Mouse (Mus musculus) right cerebral cortex, postnatal 14 days (tissue): Measurements from ENCODE around the gene Ski.
A peak's percentile ranks its signal among the peaks of the same experiment; 100 is the strongest.

Source experiments
- DNase-seq: peaks from one replicate; pipeline ENCODE4 v3.0.0; 2022

Ski gene

DNA sequence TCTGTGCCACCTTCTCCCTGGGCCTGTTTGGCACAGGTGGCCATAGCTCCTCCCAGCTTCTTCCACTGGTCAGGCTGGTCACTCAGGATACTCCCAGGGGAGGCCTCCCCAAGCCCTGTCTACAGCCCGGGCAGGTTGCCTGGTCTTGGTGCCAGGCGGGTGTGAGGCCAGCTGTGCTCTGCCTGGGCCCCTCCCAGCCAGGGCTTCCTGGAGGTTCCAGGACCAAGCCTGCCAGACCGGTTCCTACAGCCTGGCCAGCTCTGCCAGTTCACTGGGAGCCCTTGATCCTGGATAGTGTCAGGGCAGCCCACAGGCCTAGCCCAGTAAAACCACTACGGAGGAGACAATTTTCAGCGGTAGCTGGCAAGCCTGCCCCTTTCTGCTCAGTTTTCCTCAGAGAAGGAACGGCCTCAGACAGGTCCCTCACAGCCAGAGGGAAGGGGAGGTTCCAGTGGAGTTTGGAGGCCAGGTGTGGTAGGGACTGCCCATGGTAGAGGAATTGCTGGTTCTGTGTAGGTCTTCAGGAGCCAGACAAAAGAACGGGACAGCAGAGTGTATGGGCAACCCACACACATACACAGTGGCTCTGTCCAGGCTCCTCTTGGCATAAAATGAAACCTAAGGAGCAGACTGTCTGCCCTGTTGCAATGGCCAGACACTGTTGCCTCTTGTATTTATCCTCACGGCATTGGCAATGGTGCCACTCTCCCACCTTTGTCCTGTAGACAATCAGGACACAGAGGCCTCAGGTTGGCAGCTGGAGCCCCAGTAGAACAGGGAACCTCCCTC lies 73.3 kb downstream of the Ski start:
- no peak for DNase-seq

DNA sequence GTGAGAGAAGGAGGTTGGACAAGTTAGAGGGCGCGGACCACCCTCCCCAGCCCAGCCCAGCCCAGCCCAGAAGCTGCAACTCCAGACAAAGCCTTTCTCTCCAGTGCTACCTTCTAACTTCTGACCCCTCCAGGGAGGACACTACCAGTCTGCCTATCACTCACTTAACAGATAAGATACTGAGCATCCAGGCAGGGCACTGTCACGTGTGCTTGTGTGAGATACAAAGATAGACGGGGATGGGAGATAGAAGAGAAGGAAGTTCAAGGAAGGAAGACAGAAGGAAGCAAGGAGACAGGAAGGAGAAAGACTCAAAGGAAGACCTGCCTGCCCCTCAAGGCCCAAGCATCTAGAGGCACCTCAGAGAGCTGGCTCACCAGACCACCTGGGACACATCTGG lies 73.9 kb downstream of the Ski start:
- DNase-seq: no peak

DNA sequence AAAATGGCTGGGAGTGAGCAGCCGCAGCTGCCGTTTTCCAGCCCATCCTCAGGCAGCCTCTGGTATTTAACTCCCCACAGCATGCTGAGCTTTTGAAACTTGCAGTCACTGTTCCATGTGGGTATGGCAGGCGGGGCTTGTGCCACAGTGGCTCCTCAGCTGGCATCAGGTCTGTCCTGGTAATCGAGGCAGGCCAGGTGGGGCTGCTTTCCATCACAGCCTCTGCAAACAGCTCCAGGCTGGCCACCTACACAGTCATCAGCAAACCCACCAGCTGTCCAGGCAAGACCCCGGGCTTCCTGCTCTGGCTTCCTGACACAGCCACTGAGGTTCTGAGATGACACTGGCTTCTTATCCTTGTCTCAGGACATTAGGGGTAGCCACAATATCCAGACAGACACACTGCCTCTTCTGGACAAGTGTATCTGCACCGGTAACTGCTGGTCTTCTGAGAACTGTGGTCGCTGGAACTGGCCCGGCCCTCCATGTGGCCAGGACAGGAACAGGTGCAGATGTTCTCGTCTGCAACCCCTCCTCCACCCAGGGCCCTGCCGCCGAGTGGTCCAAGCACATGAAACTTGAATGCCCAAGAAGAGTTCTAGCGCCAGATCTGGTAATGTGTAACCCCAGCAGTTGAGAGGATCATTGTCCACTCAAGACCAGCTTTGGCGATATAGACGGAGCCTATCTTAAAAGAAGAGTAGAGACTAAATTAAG lies 76.1 kb downstream of the Ski start:
- DNase-seq: no peak

DNA sequence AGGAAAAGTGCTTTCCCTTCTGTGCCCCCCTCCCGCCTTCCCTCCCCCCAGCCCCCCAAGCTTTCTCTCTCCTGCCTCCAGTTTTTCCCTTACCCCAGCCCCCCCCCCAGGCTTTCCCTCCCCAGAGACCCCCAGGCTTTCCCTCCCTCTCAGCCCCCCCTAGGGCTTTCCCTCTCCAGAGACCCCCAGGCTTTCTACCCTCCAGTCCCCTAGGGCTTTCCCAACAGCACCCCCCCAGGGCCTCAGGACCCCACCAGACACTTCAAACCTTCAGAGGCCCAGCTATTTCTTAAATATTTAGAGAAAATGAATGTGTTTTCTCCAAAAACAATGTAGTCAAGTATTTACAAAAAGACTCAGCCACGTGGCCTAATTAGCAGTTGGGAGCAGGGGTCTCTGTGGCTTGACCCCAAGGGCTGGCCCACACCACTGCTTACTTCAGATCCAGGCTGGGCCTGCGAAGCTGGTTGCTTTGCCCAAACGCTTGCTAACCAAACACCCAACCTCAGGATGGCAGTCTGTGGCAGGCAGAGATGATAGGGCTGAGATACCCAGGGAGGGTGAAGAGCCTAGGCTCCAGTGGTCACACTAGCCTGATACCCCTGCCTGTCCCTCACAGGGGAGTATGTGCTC lies 77.7 kb downstream of the Ski start:
- no peak for DNase-seq

DNA sequence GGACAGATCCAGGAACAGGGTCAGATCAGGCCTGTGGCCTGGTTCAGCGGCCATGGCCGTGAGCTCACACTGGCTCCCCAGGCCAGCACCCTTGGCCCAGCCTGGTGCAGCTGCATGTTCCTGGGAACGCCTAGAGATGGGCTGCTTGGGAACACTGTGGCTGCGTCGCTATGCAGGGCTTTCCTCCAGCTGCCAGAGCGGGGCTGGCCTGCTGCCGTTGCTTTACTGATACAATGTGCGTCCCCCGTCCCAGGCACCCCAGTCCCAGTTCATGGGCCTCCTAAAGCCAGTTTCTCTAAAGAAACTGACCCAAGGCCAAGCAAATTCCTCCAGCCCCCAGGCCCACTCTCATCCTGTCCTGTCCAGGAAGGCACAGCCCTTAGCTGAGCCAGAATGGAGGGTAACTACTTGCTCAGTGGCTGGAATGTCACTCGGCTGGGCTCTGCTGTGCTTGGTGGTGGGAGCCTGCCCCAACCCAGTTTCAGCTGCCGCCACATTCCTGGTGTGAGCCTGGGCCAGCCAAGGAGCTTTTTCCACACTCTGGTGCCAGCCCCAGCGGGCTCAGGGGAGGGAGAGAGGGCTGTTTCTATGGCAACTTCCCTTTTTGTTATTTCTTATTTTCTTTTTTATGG lies 78.4 kb downstream of the Ski start:
- DNase-seq: peak; percentile 54

DNA sequence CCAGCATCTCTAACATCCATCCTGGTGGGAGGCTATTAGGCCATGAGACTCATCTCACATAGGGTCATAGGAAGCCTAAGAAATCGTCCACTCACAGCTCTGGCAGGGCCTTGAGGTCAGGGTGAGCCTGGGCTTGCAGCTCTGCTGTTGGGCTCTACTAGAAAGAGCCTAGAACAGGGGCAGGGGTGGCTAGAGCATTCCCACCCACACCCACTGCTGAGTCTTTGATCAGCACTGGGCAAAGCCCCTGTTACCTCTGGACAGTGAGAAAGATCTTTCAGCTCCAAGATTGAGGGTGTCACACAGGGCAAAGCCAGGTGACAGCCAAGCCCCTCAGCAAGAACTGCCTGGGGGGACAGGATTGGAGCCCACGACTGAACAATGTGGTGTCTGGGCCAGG lies 79.0 kb downstream of the Ski start:
- no peak for DNase-seq

DNA sequence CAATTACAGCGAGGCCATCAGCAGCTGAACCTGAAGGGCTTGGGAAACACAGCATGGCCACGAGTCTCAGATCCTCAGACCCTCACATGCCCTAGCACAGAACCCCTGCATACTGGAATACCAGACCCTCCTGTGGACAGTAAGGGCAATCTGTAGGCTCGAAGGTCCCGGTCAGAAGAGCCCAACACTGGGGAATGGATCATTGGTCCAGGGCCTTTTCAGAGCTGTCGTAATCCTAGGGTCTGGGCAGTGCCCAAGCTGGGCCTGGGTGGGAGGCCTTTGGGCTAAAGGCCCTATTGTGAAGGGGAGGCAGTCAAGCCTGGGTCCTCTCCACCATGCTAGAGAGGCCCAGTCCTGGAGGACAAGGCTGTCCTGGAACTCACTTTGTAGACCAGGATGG lies 79.6 kb downstream of the Ski start:
- no peak for DNase-seq

DNA sequence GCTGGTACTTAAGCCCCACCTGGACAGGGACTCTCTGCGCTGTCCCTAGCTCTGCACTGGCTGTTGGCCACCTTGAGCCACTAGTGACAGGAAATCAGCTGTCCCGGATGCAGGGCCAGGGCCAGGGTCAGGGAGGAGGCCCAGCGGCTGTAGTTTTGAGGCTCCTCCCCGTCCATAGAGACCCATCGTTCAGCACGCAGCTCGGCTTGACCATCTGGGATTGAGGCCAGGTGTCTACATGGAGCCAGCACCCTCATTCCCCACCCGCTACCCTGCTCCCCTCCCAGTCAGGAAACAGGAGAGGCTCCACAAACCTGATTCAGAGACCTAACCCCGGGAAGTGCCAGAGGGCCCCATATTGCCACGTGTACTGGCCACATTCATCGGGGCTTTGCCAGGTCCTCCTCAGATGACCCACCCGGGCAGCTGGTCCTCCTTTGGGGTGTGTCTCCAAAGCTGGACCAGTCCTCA lies 81.6 kb downstream of the Ski start:
- no peak for DNase-seq

DNA sequence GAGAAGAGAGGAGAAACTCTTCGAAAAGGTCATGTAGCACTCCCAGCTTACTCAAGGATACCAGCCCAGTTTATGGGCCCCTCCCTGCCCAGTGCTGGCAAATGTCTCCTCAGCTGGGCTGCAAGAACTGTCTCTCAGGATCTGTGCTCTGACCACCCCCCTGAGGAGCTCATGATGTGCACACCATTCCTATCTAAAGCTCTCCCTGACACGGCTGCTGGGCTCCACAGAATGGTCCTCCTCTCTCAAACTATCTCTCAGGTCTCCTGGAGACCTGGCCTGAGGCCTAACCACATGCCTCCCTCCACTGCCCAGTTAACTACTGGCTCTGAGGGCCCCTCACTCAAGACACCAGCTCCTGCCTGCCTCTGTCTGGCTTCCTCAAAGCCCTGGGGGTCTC lies 82.2 kb downstream of the Ski start:
- DNase-seq: no peak

DNA sequence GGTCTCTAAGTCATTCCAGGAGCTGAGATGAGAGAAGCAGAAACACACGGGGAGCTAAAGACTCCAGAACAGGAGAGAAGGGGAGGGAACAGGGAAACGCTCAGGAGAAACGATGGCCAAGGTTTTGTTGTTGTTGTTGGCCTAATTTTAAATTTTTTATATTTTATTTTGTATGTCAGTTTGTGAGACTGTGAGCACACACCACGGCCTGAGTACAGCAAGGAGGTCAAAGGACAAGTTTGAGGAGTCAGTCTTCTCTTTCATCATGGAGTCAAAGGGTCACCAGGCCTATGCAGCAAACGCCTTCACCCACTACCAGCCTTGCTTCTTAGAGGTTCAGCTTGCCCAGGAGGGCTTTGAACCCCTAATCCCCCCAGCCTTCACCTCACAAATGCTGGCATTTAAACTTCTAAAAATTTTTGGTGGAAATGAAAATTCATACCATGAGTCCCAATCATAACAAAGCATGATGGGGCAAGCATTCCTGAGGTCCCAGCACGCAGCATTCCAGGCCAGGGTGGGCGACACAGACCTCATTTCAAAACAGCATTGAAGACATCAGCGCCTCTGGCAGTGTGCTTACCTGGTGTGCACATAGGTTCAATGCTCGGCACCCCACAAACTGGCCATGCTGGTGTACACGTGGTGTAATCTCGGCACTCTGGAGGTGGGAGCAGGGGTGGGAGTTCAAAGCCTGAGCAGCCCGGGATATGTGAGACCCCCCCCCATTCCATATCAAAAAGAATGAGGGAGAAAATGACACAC lies 82.9 kb downstream of the Ski start:
- DNase-seq: no peak

DNA sequence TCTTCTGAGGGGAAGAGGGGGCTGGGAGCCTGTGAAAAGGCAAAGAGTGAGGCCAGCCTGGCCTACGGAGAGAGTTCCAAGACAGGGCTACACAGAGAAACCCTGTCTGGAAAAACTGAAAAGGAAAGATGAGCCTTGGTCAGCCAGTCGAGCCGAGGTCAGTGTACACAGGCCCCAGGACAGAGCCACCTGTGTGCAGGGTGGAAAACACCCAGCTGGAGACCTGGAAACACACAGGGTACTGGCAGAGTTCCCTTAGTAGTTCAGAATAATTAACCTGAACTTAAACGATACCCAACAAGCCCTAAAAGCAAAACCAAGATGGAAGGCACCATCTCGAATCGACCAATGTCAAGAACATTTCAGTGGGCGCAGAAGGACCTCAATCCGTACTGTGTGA lies 83.9 kb downstream of the Ski start:
- no peak for DNase-seq

DNA sequence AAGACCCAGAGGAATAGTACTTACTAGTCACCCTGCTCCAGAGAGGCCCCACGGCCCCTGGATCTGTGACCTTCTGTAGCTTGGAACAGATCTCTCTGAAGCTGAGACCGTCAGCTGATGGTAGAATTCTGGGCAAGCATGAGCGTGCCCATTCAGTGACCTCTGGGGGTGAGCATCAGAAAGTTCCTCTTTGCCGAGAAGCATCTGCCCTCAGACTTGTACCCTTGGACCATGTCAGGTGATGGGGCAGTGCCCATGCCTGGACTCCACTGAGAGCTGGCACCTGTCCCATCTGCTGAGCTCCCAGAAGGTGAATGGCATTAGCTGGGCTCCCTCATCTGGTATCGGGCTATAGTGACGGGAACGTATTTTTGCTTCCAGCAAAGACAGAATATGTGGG lies 84.5 kb downstream of the Ski start:
- no peak for DNase-seq

DNA sequence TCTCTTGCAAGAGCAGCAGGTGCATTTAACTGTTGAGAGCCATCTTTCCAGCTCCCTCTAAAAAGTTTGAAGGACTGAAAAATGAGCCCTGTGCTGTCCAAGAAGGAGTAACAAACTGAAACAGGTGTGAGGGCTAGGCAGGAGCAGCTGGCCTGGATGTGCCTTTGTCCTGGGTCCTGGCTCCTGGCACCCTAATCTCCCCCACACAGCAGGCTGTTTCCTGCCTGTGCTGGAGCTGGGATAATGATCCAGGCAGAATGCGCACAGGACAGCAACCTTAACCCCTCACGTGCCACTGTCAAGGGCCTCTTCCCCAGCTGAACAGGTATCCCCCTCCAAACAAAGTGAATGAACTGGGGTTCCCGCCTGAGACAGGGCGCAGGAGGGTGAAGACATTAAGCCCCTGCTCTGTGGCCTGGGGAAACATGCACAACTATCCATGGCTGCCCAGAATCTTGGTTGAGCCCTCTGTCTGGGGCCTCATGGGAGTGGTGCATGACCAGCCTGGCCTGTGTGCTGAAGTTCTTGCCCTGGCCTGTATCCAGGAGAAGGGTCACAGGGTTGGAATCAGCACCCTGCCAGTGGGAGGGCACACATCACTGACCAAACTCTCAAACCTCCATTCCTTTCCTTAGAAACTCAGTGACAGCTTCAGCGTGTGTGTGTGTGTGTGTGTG lies 86.3 kb downstream of the Ski start:
- no peak for DNase-seq

DNA sequence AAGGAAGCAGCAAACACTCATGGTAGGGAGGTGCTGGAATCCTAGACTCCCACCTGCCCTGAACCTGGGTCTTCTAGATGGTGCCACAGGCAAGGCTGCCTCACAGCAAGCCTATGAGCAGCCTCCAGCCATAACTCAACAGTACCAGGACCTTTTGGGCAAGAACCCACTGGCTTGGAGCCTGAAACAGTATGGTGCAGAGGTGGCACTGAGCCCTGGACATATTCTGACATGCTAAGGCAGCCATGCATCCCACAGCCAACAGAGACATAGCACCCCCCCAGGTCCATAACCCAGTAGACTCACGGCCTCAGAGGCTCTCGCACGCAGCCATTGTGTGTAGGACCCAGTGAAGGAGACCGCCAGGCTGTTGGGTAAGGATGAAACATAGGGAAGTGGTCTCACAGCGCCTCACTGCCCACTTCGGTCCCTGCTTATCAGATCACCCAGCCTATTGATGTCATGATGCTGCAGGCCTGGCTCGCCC lies 87.7 kb downstream of the Ski start:
- no peak for DNase-seq

DNA sequence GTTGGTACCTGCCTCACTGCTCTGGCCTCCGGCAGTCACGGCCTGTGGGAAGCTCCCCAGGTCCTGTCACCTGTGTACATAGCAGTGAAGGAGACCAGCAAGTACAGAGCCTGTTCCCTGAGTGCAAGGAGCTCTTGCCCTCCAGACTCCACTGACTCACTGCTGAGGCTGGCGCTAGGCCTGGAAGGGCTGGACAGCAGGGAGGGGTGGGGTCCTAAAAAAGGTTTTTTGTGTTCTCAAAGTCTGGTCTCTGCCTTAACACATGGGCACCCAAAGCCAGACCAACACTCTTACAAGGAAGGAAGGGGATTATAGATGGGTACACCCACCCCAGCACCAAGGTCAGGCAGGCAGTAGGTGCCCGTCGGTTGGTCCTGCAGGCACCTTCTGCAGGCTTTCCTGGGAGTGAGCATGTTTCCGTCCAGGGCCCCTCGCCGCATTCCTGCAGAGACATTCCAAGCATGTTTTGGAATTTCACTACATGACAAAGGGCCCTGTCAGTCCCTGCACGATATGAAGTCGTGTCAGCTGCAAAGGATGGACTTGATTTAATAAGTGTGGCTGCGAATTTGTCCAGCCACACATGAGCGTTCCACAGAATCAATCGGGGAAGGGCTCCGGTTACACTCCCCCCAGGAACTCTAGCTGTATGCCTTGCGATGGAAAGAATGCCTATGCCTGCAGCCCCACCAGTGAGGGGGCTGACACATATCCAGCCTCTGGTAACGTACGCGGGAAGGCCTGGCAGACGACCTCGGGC lies 88.6 kb downstream of the Ski start:
- DNase-seq: no peak

DNA sequence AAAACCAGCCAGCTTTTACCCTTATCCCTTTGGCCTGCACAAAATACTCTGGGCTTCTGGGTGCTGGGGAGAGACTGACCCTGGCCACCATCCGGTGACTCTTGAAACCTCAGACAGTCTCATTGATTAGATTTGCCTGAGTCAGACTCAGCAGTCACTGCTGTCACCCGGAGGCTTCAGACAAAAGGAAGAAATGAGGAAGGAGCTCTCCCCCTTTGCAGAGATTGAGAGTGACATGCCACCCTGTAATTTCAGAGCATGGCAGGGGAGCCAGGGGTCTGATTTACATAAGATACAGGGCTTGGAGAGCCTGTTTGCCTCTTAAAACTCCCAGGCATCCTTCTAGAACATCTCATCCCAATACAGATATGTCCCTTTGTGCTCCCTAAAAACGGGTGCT lies 89.2 kb downstream of the Ski start:
- no peak for DNase-seq

DNA sequence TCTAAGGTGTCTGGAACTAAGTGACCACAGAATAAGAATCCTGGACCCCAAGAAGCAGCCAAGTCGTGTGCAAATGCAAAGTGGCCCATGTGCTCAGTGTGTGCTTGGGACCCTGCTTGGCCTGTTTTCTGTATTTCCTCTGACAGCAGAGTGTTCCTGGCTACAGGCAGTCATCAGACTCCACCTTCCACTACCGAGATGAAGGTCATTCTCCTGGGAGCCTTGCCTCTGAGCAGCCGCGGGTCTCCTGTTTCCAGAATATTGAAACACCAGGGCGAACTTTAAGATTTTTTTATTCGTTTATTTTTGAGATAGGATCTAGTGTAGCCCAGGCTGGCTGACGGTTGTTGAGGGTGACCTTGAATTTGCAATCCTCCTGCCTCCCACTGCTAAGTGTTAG lies 91.8 kb downstream of the Ski start:
- DNase-seq: no peak

DNA sequence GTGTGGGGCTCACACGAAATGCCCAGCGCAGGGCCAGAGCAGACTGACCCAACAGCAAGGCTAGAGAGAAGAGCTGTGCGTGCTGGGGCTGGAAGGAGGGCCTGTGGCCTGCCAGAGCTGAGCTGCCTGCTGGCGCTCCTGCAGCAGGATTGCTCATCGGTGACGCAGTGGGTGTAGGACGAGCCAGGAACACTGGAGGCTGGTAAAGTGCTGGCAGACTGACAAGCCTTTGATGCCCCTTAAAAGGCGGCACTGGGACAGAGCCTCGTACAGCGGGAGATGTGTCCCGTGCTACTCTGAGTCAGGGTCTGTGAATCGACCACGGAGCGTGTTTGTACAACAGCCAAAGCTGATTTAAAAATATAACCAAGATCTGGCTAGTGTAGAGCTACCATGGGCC lies 92.4 kb downstream of the Ski start:
- DNase-seq: peak; percentile 82

DNA sequence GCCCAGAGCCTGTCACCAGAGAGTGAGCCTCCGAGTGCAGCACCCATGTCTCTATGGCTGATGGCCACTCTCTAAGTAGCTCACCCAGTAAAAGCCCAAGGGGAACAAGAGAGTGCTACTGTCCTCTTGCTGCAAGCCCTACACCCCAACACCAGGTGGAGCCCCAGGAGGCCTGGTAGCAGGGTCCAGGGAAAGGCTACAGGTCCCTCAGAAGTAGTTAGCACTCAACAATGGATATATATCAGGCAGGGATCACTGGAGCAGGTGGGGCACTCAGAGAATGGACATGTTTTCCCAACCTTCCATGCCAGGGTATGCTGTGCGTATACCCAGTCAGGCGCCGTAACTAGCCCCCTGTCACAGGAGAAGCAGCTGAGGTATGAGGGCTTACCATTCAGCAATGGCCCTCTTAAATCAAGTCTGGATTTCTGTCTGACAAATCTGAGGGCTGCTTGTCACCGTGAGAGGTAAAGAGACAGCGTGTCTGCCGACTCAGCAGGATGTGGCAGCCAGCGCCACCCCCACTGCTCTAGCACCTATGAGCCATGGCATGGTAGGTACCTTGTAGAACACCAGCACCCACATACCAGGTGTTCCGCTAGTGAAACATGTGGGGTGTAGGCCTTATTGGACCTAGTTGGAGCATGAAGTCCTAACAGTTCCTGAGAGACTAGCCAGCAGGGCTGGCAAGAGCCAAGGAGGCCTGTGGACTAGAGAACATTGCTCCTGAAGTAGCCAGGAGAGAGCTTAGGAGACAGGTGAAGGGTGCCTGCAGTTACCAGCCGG lies 93.1 kb downstream of the Ski start:
- no peak for DNase-seq

DNA sequence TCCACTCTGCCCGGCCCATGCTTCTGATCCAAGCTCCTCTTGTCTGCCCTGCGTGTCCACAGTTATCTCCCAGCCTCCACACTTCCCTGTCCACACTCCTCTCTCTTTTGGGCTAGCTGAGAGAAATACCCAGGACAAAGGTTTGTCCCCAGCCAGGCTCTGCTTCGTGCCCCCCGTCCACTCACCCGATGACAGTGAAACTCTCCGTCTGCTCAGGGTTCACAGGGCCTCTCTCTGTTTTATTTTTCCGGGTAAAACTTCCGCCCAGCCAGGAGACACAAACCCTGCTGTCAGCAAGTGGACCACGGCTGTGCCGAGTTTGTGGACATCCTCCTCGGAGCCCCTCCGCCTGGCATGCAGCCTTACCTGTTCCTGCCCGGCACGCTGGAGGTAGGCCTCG lies 94.0 kb downstream of the Ski start:
- DNase-seq: no peak
